Mouse (Mus musculus): ENCODE data around the gene Ccdc15. TPM values are rescaled to one million over a fixed set of nuclear protein-coding genes. Genes with fewer than 3 reads are reported as not detected.
A peak's percentile ranks its signal among the peaks of the same experiment; 100 is the strongest.
"Not testable (repeated sequence)": the region's sequence is repeated elsewhere in the genome, so short reads cannot be mapped to it uniquely, and the experiment has no call there.

Gene Ccdc15
- polyA plus RNA-seq, 1 experiment from 2014 or later = 5.8 TPM

DNA sequence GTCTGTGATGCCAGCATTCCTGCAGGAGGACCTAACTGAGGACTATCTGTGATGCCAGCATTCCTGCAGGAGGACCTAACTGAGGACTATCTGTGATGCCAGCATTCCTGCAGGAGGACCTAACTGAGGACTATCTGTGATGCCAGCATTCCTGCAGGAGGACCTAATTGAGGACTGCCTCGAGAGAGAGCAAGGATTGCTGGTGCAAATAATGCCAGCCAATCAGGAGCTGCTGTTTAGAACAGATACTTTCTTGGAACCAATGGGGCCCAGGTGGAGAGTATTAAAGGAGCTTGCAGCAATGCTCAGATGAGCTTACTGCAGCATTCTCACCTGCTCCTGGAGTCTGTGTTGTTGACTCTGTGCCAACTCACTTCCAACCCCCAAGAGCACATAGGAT lies 47.7 kb downstream of the Ccdc15 start:
- H3K4me1 ChIP-seq; H3K27ac ChIP-seq; H3K36me3 ChIP-seq; DNase-seq (ENCODE audit: low spot score); H3K27me3 ChIP-seq (ENCODE audit: insufficient read depth, poor library complexity, severe bottlenecking); H3K4me3 ChIP-seq; H3K9me3 ChIP-seq: not testable (repeated sequence)
- 60% methylated on average over 1 of the region's 1 CpGs for WGBS

DNA sequence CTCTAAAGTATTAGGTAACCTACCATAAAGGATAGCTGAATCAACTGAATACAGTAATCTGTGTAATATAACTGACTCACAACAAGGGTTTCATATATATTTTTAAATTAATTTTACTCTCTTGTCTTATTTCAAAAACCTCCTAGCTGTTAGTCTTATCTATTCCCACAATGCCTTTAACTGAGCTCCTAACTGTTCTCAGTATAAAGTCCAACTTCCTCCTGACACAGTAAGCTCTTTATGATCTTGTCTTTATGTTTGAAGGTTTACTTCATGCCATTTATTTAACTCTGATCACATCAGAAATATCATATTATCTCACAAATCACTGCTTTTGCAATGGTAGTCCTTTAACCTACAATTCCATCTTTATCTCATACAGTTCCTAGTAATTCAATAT lies 52.6 kb downstream of the Ccdc15 start:
- no peaks in the 10 kb centered on the region for H3K4me1 ChIP-seq
- H3K9me3 ChIP-seq = no peaks in the 10 kb centered on the region
- DNase-seq (ENCODE audit: low spot score) = no peak
- H3K27me3 ChIP-seq (ENCODE audit: insufficient read depth, poor library complexity, severe bottlenecking) = no peaks in the 10 kb centered on the region
- no peak overlapping the region for H3K27ac ChIP-seq
- no peak overlapping the region for H3K4me3 ChIP-seq
- no peaks in the 10 kb centered on the region for H3K36me3 ChIP-seq

DNA sequence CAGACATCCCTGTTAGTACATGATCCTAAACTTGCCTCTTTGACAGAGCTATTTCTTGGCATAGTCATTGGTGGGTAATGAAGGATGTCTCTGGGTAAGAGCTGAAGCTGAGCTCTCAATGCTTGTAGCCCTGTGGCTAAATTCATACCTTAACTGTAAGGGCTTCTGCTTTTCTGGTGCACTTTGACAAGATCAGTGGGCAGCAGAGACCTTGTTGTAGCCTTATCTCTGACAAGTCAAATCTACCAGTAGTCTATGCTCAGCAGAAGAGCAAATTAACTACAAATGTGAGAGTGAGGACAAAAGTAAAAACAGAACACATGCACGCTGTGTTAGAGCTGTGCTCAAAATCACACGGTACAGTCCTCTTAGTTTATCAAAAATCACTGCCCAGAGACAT lies 81.6 kb downstream of the Ccdc15 start:
- 87% methylated on average over 2 of the region's 2 CpGs for WGBS
- Histone ChIP-seq H3K9me3 (no peaks in the 10 kb centered on the region), H3K4me3 (no peak overlapping the region), H3K27me3 (ENCODE audit: insufficient read depth, poor library complexity, severe bottlenecking) (no peaks in the 10 kb centered on the region), H3K36me3 (no peaks in the 10 kb centered on the region), H3K27ac (no peak overlapping the region), H3K4me1 (no peaks in the 10 kb centered on the region)
- no peak for DNase-seq (ENCODE audit: low spot score)

DNA sequence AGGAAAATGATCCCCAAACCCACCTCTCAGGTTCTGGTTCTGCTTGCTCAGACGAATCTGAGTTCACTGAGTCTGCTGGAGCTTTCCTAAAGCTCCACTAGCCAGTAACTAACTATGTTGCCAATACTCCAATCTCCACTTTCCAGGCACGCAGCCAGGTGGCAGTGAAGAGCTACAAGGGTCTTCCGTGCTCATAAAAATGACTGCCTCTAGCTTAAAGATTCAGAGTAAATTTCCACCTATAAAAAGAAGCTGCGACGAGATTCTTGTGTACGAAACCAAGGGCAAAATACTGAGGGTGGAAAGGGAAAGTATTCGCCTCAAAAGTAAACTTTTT lies 92.4 kb downstream of the Ccdc15 start:
- H3K9me3 ChIP-seq = no peaks in the 10 kb centered on the region
- H3K27ac ChIP-seq = peak overlapping the region; percentile 56
- no peaks in the 10 kb centered on the region for H3K36me3 ChIP-seq
- no peak for DNase-seq (ENCODE audit: low spot score)
- peak overlapping the region; percentile 60 for H3K4me3 ChIP-seq
- H3K27me3 ChIP-seq (ENCODE audit: insufficient read depth, poor library complexity, severe bottlenecking) = no peaks in the 10 kb centered on the region
- H3K4me1 ChIP-seq = peaks cover 11% of the 10 kb centered on the region; the same call in 1 of the 2 replicates
- 33% methylated on average over 7 of the region's 7 CpGs for WGBS

DNA sequence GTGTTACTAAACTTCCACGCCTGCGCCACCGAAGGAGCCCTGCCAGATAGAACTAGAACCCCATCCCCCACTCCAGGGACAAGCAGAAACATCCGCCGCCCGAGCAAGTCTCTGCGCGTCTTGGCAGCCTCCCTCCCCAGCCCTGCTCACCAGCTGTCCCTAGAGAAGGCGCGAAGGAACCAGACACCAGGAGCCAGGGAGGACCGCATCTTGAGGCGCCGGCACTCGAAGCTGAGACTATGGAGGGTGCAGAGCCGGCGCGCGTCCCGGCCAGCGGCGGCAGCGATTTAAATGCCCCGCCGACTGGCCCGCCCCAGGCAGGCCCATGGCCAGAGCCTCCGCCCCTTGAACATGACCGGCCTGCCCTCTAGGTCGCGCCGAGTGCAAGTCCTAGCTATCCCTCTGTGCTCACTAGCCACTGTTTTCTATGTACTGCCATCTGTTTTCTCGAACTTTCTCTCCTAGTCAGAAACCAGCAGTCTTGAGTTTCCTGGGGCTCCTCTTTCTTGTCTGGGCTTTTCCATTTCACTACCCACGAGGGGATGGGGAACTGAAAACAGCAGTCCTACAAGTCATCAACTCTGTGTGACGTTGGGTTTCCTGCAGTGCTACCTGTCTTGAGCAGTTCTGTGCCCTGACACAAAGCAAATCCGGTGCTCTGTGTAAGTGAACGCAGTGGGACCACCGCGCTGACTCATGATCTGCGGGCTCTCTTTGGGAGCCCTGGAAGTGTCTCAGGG lies 92.9 kb downstream of the Ccdc15 start, which contains the start of gene Slc37a2:
Gene Slc37a2, minus strand, starts transcription at position 590 of the 740 bp plus-strand sequence.
- no peaks in the 10 kb centered on the region; the same call in 1 of the 2 replicates for H3K27me3 ChIP-seq (ENCODE audit: insufficient read depth, poor library complexity, severe bottlenecking)

DNA sequence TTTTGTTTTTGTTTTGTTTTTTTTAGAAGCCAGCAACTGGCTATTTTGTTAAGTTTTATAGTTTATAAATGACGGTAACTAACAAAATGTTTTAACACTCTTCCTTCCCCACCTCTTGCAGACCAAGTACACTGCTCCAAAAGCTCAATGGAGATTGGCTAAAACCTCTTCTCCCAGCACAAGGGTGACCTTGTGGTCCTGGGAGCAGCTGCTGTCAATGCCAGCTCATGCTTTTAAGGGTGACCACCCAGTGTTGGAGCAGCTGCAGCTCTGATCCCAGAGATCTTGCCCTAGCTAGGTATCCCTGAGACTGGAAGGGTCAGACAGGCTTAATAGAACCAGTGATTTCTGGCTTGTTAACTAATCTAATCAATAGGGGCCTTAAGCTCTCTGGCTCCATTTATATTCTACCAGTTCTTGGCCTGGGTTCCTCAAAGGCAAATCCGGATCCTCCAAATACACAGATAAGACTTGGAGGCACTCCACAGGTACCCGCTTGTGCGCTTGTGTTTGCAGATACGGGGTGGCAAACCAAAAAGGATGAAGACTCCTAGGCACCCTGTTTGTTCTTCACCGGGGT lies 93.6 kb downstream of the Ccdc15 start:
- Histone ChIP-seq H3K4me1 (peaks cover 11% of the 10 kb centered on the region; the same call in 1 of the 2 replicates), H3K27ac (0 out of 2 replicates have a peak overlapping the region, but pooled peaks have one; percentile 56), H3K36me3 (no peaks in the 10 kb centered on the region), H3K4me3 (peak overlapping the region; percentile 60), H3K27me3 (ENCODE audit: insufficient read depth, poor library complexity, severe bottlenecking) (no peaks in the 10 kb centered on the region; the same call in 1 of the 2 replicates), H3K9me3 (no peaks in the 10 kb centered on the region)
- no peak for DNase-seq (ENCODE audit: low spot score)
- WGBS = 12% methylated on average over 6 of the region's 6 CpGs

More for the DNA sequence above, 92.9 kb downstream of the Ccdc15 start, which contains the start of gene Slc37a2:
- Histone ChIP-seq H3K4me1 (peaks cover 11% of the 10 kb centered on the region; the same call in 1 of the 2 replicates), H3K27ac (peak within 1 kb of the TSS; percentile 56), H3K4me3 (peak within 1 kb of the TSS; percentile 60), H3K9me3 (no peaks in the 10 kb centered on the region), H3K36me3 (no peaks in the 10 kb centered on the region)
- WGBS = 2% methylated on average over 38 of the region's 38 CpGs
- DNase-seq (ENCODE audit: low spot score) = no peak

DNA sequence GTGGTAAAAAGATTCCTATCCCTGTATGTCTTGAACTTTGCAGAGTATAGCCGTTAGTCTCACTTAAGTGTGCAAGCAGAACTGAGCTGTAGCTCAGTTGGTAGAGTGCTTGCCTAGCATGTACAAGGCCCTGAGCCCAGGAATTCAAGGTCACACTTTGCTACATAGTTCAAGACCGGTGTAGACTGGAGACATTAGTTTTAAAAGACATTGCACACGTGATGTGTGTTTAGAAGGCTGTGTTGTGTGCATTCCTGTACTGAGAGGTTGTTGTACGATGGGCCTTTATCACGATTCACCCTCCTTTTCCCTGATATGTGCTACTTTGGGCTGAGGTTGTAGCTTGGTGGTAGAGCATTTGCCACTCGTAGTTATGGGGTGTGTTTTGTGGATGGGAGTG lies 97.6 kb downstream of the Ccdc15 start:
- Histone ChIP-seq H3K4me1 (peaks cover 18% of the 10 kb centered on the region), H3K27me3 (ENCODE audit: insufficient read depth, poor library complexity, severe bottlenecking) (no peaks in the 10 kb centered on the region; the same call in 1 of the 2 replicates), H3K4me3 (no peak overlapping the region), H3K36me3 (no peaks in the 10 kb centered on the region), H3K9me3 (no peaks in the 10 kb centered on the region), H3K27ac (no peak overlapping the region)
- DNase-seq (ENCODE audit: low spot score) = no peak
- 76% methylated on average over 6 of the region's 6 CpGs for WGBS

DNA sequence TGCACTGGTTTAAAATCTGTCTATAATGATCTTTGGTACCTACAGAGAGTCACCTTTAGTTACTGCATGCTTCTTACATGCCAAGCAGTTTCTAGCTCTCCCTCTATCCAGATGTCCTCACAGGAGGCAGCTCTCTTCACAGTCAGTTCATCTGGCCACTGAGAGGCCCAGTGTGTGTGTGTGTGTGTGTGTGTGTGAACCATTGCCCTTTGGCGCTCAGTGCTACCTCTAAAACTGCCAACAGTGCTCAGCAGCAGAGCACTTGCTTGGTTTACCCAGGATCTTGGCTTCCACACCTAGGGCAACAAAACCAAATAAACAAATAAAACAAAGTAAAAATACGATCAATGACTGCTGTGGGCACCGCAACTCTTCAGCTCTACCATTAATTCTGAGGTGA lies 98.3 kb downstream of the Ccdc15 start:
- no peaks in the 10 kb centered on the region for H3K9me3 ChIP-seq
- H3K4me3 ChIP-seq = no peak overlapping the region
- H3K4me1 ChIP-seq = peaks cover 14% of the 10 kb centered on the region
- H3K36me3 ChIP-seq = no peaks in the 10 kb centered on the region
- DNase-seq (ENCODE audit: low spot score) = no peak
- no peak overlapping the region for H3K27ac ChIP-seq
- no peaks in the 10 kb centered on the region; the same call in 1 of the 2 replicates for H3K27me3 ChIP-seq (ENCODE audit: insufficient read depth, poor library complexity, severe bottlenecking)
- 88% methylated on average over 3 of the region's 3 CpGs for WGBS

DNA sequence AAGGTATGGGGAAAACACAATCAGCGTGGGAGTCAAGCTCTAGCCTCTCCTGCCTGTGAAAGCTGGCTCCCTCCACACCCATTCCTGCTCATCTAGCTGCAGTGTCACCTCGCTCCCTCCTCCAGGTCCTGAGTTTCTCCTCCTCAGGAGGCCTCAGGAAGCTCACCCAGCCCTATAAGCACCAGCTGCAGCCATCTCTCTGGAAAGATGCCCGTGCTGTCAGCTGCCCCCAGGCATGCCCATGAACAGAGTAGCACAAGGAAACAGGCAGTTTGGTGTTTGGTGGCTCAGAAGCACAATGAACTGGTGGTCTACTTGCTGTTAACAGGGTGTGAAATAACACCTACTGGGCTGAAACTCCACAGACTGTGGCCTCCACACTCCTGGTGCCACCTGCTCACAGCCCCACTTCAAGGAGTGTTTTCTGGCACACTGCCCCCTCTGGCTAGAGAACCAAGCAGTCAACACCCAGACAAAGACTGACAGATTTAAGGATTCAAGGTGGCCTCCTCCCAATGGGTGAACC lies 99.8 kb downstream of the Ccdc15 start:
- Histone ChIP-seq H3K27me3 (ENCODE audit: insufficient read depth, poor library complexity, severe bottlenecking) (no peaks in the 10 kb centered on the region; the same call in 1 of the 2 replicates), H3K4me3 (no peak overlapping the region), H3K9me3 (no peaks in the 10 kb centered on the region), H3K4me1 (peaks cover 10% of the 10 kb centered on the region), H3K27ac (no peak overlapping the region), H3K36me3 (no peaks in the 10 kb centered on the region)
- DNase-seq (ENCODE audit: low spot score) = no peak
- 40% methylated on average over 3 of the region's 3 CpGs for WGBS

DNA sequence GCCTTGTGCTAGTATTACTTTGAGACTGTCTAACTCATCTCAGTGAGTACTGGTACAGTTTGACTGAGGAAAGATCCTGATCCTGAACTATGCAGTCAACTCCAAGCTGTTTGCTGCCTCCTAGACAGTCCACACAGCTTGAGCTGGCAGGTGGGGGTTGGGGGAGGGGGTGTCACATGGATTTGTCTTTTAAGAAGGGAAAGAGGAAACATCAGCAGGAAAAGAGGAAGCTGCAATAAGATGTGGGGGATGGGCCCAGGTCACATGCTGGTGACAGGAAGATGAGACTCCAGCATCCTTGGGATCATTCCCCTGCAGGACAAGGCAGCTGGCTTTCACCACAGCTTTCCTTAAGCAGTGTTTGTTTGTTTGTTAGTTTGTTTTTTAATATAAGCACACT lies 100.8 kb downstream of the Ccdc15 start:
- Histone ChIP-seq H3K27ac (no peak overlapping the region), H3K9me3 (no peaks in the 10 kb centered on the region), H3K36me3 (no peaks in the 10 kb centered on the region), H3K4me3 (no peak overlapping the region), H3K4me1 (peaks cover 10% of the 10 kb centered on the region), H3K27me3 (ENCODE audit: insufficient read depth, poor library complexity, severe bottlenecking) (no peaks in the 10 kb centered on the region; the same call in 1 of the 2 replicates)
- no peak for DNase-seq (ENCODE audit: low spot score)

DNA sequence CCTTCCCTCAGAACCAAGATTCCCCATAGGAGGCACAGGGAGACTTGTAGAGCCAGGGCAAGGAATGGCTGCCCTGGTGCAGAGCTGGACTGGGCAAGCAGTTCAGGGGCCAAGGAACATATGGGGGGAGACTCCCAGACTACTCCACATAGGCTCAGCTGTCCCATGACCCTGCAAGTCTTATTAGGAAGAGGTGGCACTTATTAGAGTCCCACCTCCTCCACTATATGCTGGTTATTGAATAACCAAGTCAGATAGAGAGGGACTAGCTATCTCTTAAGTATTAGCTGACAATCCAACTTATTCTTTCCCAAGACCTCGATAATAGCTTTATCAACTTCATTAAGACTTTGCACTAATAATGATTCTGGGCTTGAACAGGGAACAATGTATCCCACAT lies 102.4 kb downstream of the Ccdc15 start:
- Histone ChIP-seq H3K9me3 (no peaks in the 10 kb centered on the region), H3K27ac (no peak overlapping the region), H3K36me3 (no peaks in the 10 kb centered on the region), H3K4me1 (peaks cover 10% of the 10 kb centered on the region), H3K4me3 (no peak overlapping the region), H3K27me3 (ENCODE audit: insufficient read depth, poor library complexity, severe bottlenecking) (no peaks in the 10 kb centered on the region; the same call in 1 of the 2 replicates)
- WGBS = 84% methylated on average over 1 of the region's 1 CpGs
- no peak for DNase-seq (ENCODE audit: low spot score)

DNA sequence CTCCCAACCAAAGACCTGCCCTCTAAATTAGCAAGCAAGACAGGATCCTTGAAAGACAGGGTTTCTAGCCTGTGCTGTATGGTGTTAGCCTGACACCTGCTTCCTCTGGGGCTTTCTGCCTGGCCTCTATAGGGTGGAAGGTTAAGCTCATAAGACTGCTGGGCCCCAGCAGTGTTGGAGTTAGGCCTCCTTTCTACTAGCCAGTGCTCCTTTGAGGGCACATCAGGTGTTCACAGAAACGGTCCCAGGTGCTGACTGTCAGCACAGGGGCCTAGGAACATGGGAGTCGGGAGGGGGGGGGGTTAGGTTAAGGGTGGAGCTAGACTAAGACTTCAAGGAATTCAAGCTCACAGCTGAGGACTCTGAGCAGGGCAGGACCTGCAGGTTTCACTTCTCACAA lies 102.8 kb downstream of the Ccdc15 start:
- H3K4me1 ChIP-seq = peaks cover 10% of the 10 kb centered on the region
- WGBS = 67% methylated on average over 2 of the region's 2 CpGs
- H3K9me3 ChIP-seq = no peaks in the 10 kb centered on the region
- no peak overlapping the region for H3K27ac ChIP-seq
- no peaks in the 10 kb centered on the region for H3K36me3 ChIP-seq
- no peak overlapping the region for H3K4me3 ChIP-seq
- DNase-seq (ENCODE audit: low spot score) = no peak
- H3K27me3 ChIP-seq (ENCODE audit: insufficient read depth, poor library complexity, severe bottlenecking) = no peaks in the 10 kb centered on the region; the same call in 1 of the 2 replicates

DNA sequence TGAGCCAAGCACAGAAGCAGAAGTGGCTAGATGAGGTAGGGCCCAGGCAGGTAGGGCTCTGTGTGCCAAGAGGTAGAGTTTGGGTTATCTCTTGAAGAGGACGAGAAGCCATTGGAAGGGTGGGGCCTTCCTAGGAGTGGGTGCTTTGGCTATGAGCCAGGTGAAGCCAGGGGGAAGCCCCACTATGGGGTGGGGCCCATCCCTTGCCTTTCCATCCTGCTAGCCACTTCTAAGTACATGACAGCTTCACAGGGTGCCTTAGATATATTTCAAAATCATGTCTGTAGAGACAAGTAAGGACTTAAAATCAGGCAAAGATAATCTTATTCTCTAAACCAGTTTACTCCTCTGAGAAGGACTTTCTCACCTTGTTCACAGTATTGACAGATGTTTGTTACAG lies 103.6 kb downstream of the Ccdc15 start:
- H3K9me3 ChIP-seq = no peaks in the 10 kb centered on the region
- no peak overlapping the region for H3K27ac ChIP-seq
- H3K4me1 ChIP-seq = peaks cover 10% of the 10 kb centered on the region
- WGBS = 82% methylated on average over 1 of the region's 1 CpGs
- no peaks in the 10 kb centered on the region for H3K36me3 ChIP-seq
- H3K27me3 ChIP-seq (ENCODE audit: insufficient read depth, poor library complexity, severe bottlenecking) = peaks cover 6% of the 10 kb centered on the region; the same call in 1 of the 2 replicates
- no peak for DNase-seq (ENCODE audit: low spot score)
- no peak overlapping the region for H3K4me3 ChIP-seq

All from heart, embryonic 10.5 days (tissue).